9 mouse cellular contexts compared by ENCODE assay signal in the genomic region with DNA sequence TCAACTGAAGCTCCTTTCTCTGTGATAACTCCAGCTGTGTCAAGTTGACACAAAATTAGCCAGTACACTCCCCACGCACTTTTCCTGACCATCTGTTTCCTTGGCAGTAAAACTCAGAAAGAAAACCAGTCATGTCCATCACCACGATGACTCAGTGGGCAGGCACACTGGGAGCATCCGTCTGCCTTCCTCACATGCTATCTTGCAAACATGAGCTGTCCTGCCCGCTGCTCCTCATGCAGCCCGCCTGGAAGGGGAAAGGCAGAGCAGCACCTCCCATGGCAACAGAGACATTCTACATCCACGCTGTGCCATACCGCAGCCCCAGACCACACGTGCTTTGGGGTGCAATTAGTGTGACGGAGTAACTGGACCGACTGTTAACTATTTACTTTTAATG. TPM values are rescaled to one million over a fixed set of nuclear protein-coding genes. Genes with fewer than 3 reads are reported as not detected.
DNase-seq lines count a peak whose midpoint lies in the region; ATAC-seq lines count a peak whose summit lies in the region.
"Had no signal": no experiment of that assay in that cellular context is flagged by ENCODE, and none has a peak within 500 bp of the region (broad histone marks: within the 10 kb centered on the region; RNA-seq: fewer than 3 reads in every experiment).

No protein-coding gene starts in this region.

- no peak overlapping the region for H3K4me3 ChIP-seq in intestine, embryonic 15.5 days (replicated peaks)
- H3K4me3 ChIP-seq: embryonic facial prominence, embryonic 13.5 days had no signal

- H3K9ac ChIP-seq in intestine, embryonic 15.5 days: no peak overlapping the region
- H3K9ac ChIP-seq: embryonic facial prominence, embryonic 13.5 days had no signal

- 56% methylated on average over 10 of the region's 10 CpGs for WGBS in intestine, embryonic 15.5 days

- H3K4me1 ChIP-seq in intestine, embryonic 15.5 days (replicated peaks): no peaks in the 10 kb centered on the region
- H3K4me1 ChIP-seq: embryonic facial prominence, embryonic 13.5 days had no signal

- H3K27ac ChIP-seq in intestine, embryonic 15.5 days: no peak overlapping the region
- H3K27ac ChIP-seq: embryonic facial prominence, embryonic 13.5 days had no signal

- no peak for ATAC-seq in intestine, embryonic 15.5 days

- no peak overlapping the region for H3K4me2 ChIP-seq in intestine, embryonic 15.5 days (replicated peaks)
- H3K4me2 ChIP-seq: embryonic facial prominence, embryonic 13.5 days had no signal

- H3K36me3 ChIP-seq in intestine, embryonic 15.5 days: no peaks in the 10 kb centered on the region
- H3K36me3 ChIP-seq: embryonic facial prominence, embryonic 13.5 days had no signal

- H3K9me3 ChIP-seq in intestine, embryonic 15.5 days: no peaks in the 10 kb centered on the region
- H3K9me3 ChIP-seq: embryonic facial prominence, embryonic 13.5 days had no signal

- no peaks in the 10 kb centered on the region for H3K27me3 ChIP-seq in intestine, embryonic 15.5 days (replicated peaks)
- H3K27me3 ChIP-seq: embryonic facial prominence, embryonic 13.5 days had no signal

- DNase-seq in adrenal gland, postnatal 25 days: peak; percentile 33
- no peak for DNase-seq in adrenal gland, postnatal 10 days
- peak; percentile 40 for DNase-seq in urinary bladder, postnatal 14 days (ENCODE audit: low spot score)
- DNase-seq in urinary bladder, adult 18-20 months (ENCODE audit: low spot score in 2 of 2): no peak
- peak; percentile 59 for DNase-seq in heart, postnatal 4 days
- peak; percentile 69 for DNase-seq in right cerebral cortex, postnatal 25 days
- no peak for DNase-seq in ovary, postnatal 36 days (ENCODE audit: low spot score)

RNA-seq across cellular contexts. Expression of a gene that starts 6.3 kb away (rescaled TPM):
- 1.5 TPM in 2 replicates for total RNA-seq in adrenal gland, postnatal 25 days (2021)
- total RNA-seq in adrenal gland, postnatal 10 days (2021): 1 to 10 TPM; 4.6 to 8.5 TPM
- total RNA-seq in heart, postnatal 4 days (2021): 100 to 1,000 TPM; 764 to 831 TPM
- 14.8 and 15.4 TPM in 2 replicates for polyA plus RNA-seq in intestine, embryonic 15.5 days (2015; fragmentation: Nextera tagmentation; extraction: Ambion mirVana)

RNA-seq across cellular contexts. Expression of a gene that starts 21.5 kb away (rescaled TPM):
- total RNA-seq in adrenal gland, postnatal 25 days (2021): not detected in 2 replicates
- total RNA-seq in adrenal gland, postnatal 10 days (2021): not detected
- total RNA-seq in heart, postnatal 4 days (2021): 1 to 10 TPM; 1.1 to 1.6 TPM
- polyA plus RNA-seq in intestine, embryonic 15.5 days (2015; fragmentation: Nextera tagmentation; extraction: Ambion mirVana): 0.53 TPM in 1 of 2 replicates, not detected in the other
- polyA plus RNA-seq: embryonic facial prominence, embryonic 13.5 days had no signal

RNA-seq across cellular contexts. Expression of a gene that starts 21.5 kb away (rescaled TPM):
- 271 and 273 TPM in 2 replicates for total RNA-seq in adrenal gland, postnatal 25 days (2021)
- total RNA-seq in adrenal gland, postnatal 10 days (2021): 100 to 1,000 TPM; 385 to 411 TPM
- total RNA-seq in heart, postnatal 4 days (2021): 100 to 1,000 TPM; 203 to 222 TPM
- 233 TPM in 2 replicates for polyA plus RNA-seq in intestine, embryonic 15.5 days (2015; fragmentation: Nextera tagmentation; extraction: Ambion mirVana)

RNA-seq across cellular contexts. Expression of a gene that starts 26.4 kb away (rescaled TPM):
- 0.36 and 0.48 TPM in 2 replicates for total RNA-seq in adrenal gland, postnatal 25 days (2021)
- under 1 TPM; 0.42 to 0.51 TPM for total RNA-seq in adrenal gland, postnatal 10 days (2021)
- under 1 TPM in 1 of 2 experiments, not detected in 1; 0.09 TPM for total RNA-seq in heart, postnatal 4 days (2021)
- polyA plus RNA-seq in intestine, embryonic 15.5 days (2015; fragmentation: Nextera tagmentation; extraction: Ambion mirVana): 0.08 and 0.18 TPM in 2 replicates

Comparison
In these comparisons a context has a peak if more than half of its experiments do, and no peak if none do; other contexts are left out.
1. DNase-seq: peak in adrenal gland, postnatal 25 days (single experiment), urinary bladder, postnatal 14 days (single experiment), heart, postnatal 4 days (single experiment) and right cerebral cortex, postnatal 25 days (single experiment); none in adrenal gland, postnatal 10 days (single experiment), urinary bladder, adult 18-20 months (0 of 2) and ovary, postnatal 36 days (single experiment).
2. RNA of a gene that starts 6.3 kb away (total RNA-seq): 764 to 831 TPM in heart, postnatal 4 days; 4.6 to 8.5 TPM in adrenal gland, postnatal 10 days and 1.5 TPM in adrenal gland, postnatal 25 days; every median in the first group is over 10 times any median in the second.